Mouse (Mus musculus): Measurements from ENCODE around the gene Pspn.

The Pspn gene

GRCm38 (mm10) chr17:56999968-57000609 lies at the start of gene Pspn:
TSS of gene Pspn (minus strand) at chr17:57000018.
- no peak for DNase-seq (ENCODE audit: low spot score in 2 of 2)

GRCm38 (mm10) chr17:57048816-57049215 lies 49.0 kb upstream of the Pspn start:
- DNase-seq (ENCODE audit: low spot score in 2 of 2) = no peak

DNA sequence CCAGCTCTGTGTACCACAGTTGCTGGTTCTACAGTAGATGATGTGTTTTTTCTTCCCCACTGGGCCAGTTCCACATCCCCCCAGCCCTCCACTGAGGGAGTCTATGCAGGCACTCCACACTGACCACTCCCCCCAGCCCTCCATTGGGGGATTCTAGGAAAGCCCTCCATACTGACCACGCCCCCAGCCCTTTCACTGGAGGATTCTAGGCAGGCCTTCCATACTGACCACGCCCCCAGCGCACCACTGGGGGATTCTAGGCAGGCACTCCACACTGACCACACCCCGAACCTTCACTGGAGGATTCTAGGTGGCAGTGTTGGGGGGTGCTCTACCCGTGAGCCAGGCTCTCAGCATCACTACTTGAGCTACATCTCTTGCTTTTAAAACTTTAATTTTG lies 47.6 kb upstream of the Pspn start:
- no peak for DNase-seq (ENCODE audit: low spot score in 2 of 2)

DNA sequence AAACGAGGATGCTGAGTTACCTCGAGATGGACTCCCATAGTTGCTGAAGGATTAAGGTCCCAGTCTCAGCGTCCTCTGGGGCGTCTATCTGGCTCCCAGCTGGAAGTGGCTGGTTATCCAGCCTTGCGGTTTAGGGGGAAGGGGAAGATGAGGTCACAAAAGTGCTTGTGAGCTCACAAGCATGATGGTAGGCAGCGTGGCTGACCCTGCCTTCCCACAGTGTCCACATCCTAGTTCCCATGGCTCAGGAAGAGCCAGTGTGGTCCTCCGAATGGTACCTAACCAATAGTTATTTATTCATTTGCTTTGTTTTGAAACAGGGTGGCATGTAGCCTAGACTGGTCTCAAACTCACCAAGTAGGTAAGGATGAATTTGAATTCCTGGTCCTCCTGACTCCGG lies 41.7 kb upstream of the Pspn start, which contains the start of gene Slc25a41:
Gene Slc25a41 (minus strand): TSS at position 101 of the 400 bp plus-strand sequence.
- DNase-seq (ENCODE audit: low spot score in 2 of 2) = no peak

DNA sequence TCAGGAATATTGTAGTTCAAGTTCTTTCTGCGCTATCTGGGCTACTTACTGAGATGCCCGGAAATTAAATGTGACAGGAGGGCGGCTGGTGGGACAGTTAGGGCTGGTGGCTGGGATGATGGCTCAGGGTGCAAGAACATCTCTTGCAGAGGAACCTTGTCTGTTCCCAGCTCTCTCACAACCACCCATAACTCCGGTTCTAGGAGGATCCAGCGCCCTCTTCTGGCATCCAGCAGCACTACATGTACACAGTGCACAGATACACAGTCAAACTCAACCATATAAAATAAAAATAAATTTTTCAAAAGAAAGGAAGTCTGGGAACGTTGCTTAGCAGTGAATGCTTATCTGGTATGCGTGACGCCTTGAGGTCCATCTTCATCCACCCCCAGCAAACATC lies 39.2 kb upstream of the Pspn start:
- peak in 1 of 2 experiments; percentile 22 for DNase-seq (ENCODE audit: low spot score in 2 of 2)

GRCm38 (mm10) chr17:57032854-57033253 lies 33.0 kb upstream of the Pspn start:
- no peak for DNase-seq (ENCODE audit: low spot score in 2 of 2)

DNA sequence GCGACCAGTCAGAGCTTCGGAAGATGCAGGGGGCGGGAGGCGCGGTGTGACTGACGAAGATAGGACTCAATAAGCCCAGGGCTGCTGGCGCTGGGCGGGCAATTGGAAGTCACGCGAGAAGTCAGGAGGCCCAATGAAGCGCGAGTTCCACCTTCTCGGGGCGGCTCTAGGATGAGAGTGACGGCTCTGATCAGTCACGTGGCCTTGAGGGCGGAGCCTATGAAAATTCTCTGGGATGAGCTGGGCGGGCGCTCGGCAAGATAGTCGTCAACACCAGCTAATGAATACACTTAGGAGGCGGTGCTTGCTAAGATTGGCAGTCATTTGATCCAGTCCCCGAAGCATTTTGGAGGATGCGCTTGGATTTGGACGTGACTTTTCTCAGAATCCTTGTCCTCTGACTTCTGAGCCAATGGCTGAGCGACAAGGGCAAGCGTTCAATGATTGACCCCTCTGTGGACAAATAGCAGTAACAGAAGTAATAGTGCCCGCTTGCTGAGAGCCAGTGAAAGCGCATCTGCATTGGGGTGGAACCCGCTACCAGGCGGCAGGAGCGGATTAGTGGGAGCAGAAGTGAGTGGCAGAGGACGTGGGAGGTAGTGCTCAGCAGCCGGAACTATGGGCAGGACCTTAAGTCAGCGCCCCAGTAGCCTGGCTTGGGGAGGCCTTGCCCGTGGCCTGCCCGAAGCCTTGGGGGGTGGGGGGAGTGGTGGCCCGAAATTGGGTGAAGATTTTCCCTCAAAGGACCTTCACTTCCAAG lies 32.0 kb upstream of the Pspn start:
- DNase-seq (ENCODE audit: low spot score in 2 of 2) = peak; percentile 100

GRCm38 (mm10) chr17:57030931-57031660 lies 31.3 kb upstream of the Pspn start, which contains the start of gene Khsrp:
TSS of gene Khsrp (minus strand) at chr17:57031522.
- DNase-seq (ENCODE audit: low spot score in 2 of 2) = peak in 1 of 2 experiments; percentile 13

DNA sequence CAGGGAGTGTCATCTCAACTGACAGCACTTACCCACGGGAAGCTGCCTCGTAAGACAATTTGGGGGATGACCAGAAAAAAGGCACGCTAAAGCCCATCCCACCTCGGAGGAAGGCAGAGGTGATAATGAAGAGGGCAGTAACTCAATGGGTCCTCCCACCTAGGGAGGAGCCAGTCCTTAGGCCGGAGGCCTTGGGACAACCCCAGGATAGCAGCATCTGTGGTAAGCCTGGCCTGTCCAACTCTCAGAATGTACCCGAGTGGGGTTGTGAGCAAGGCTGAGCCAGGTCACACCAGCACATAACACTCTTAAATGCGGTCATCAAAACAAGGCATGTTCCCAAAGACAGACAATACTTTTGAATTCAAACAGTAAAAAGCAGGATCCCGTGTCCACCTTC lies 29.9 kb upstream of the Pspn start:
- no peak for DNase-seq (ENCODE audit: low spot score in 2 of 2)

- no peak for DNase-seq (ENCODE audit: low spot score in 2 of 2)
These were observed 27.7 kb upstream of the Pspn start for GRCm38 (mm10) chr17:57027471-57027870.

GRCm38 (mm10) chr17:57020960-57021359 lies 21.1 kb upstream of the Pspn start:
- DNase-seq (ENCODE audit: low spot score in 2 of 2) = no peak

DNA sequence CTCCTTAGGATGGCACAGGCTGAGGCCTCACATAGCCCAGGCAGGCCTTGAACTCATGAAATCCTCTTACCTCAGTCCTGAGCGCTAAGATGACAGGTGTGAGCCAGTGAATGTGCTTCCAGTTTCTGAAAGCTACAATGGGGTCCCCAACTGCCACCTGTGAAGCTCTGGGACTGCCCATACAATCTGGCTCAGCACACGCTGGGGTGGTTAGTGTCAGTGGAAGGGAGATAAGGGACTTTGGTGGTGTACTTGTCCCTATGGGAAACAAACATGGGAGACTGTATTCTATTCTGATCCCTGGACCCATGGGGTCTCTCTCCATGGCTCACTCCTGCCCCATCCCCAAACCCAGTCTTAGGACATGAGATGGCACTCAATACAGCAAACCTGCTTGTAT lies 19.9 kb upstream of the Pspn start:
- no peak for DNase-seq (ENCODE audit: low spot score in 2 of 2)

DNA sequence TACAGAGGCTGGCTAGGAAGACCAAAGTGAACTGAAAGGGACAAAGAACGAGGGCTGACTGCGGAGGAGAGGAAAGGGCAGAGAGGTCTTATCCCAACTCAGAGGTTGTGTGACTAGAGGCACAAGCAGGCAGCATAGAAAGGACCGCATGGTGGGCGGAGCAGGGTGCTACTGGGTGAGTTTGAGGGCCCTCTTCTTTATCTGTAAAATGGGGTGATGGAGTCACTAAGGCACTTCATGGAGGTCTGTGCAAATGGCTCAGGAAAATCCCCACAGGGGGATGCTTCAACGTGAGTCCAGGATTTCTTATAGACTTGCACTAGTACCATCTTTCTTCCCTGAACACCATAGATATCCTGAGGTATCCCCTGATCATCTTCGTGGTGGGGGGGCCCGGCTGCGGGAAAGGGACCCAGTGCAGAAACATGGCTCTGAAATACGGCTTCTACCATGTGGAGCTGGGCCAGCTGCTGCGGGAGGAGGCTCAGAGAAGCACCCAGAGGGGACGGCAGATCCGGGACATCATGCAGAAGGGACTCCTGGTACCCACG lies 12.5 kb upstream of the Pspn start:
- DNase-seq (ENCODE audit: low spot score in 2 of 2) = no peak

DNA sequence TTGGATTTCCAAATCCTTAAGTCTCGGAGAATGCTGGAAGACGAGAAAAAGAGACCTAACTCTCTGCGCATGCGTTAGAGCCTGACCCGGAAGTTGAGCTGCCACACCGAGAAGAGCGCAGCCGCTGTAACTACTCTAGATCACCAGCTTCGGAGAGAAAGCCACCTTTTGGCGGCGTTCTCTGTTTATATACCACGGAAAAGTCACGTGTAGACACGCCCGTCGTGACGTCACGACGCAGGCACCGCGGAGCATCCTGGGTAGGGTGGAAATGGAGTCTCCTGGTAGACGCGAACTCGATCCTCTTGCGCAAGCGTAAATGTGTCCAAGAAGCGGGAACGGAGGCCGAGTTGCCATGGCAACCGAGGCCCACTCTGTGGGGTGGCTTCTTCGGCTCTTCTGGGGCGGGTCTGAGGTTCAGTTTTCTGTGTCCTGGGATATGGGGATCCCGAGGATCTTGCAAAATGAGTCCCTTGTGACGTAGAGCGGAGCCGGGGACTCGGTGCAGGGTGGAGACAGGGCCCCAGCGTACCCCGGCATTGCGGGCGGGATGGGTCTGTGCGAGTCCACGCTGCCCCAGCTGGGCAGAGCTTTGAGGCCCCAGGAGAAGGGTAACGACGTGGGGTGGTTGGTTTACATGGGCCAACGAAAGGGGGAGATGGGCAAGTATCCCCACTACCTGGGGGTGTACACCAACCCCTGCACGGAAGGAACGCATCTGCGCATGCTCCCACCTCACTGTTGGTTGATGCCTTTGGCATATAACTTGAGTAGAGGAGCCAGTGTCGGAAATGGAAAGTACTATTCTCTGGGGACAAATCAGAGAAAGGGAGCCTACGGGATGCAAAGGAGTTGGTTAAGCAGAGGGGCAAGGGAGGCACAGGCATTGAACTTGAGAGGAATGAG lies 11.7 kb upstream of the Pspn start, which contains the start of the genes Gtf2f1 and Gm17949:
Gene Gtf2f1 (minus strand): TSS at position 53 of the 906 bp plus-strand sequence.
Gene Gm17949 (plus strand): TSS at position 234 of the 906 bp plus-strand sequence.
- peak; percentile 90 to 91 for DNase-seq (ENCODE audit: low spot score in 2 of 2)

GRCm38 (mm10) chr17:57010911-57011235 lies 11.1 kb upstream of the Pspn start:
- DNase-seq (ENCODE audit: low spot score in 2 of 2) = no peak

DNA sequence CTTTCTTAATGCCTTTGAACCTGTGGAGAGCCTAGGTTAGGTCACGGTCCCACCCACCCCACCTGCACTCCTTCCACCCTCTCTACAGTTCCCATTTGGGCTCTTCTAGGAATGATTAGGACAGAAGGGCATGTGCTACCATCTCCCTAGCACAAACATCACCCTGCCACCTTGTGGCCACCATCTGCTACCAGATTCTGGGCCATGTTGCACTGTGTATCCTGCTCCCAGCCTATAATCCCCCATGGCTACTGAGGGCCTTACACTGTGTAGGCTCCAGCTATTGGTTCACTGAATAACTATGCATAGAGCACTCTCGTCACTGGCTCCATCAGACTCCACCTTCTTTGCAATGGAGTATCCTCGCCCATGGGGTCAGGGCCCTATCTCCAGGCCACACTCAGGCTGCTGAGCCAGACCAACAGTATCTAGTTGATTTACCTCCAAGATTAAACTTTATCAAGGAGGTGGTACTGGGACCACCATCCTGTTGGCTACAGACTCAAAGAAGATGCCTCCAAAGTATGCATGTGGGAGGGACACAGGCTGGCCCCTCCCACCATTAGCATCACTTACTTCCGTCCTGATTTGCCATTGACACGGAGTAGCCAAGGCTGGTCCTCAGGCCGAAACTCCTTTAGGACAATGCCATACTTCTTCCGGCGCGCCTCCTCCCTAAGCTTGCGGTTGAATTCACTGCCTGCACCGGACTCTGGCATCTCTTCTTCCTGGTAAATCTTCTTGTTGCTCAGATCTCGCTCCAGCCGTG lies 7.5 kb upstream of the Pspn start:
- DNase-seq (ENCODE audit: low spot score in 2 of 2) = no peak

DNA sequence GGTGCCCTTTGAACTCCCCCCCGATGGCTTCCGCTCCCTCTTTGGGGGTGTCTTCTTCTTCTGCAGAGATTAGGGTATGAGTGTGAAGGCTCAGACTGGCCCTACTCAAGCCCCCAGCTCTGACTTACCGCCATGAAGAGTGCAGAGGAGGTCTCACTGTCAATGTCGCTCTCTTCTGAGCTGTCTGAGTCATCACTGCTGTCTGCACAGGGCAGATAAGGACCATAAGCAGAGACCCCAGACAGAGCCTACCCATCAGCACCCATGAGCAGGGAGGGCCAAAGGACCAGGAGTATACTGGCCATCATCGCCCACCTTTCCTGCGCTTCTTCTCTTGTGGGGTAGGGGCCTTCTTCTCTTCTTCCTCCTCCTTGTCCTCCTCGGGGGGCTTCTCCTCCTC lies 4.2 kb upstream of the Pspn start:
- no peak for DNase-seq (ENCODE audit: low spot score in 2 of 2)

DNA sequence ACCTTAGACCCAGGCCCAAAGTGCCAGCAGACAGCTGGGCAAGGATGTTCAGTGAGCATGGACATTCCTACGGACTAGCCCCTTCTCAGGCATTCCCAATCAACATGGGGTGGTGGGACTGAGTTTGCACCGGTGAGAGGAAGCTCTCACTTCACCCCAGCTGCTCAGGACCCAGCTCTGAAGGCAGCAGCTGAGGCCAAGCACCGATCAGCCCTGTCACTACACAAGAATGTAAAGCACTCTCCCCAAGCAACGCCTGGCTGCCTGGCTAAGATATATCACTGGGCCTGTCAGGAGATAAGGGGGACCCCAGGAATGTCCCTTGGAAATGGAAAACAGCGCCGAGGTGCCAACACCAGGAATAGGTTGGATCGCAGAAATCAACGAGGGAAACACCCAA lies 1.4 kb upstream of the Pspn start:
- DNase-seq (ENCODE audit: low spot score in 2 of 2) = no peak

DNA sequence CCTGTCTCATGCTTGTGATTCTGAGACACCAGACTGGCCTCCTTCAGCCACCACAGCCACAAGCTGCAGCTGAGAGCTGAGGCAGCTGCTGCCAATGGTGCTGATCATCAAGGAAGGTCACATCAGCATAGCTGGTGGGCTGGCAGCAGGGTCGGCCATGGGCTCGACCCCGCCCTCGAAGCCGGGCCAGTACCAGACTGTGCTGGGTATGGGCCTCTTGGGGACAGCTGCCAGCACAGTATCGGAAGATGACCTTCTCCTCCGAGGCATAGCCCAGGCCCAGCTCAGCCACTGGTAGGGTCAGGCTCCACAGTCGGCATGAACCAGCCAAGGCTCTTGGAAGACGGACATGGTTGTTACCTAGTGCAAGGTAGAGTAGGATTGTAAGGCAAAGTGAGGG lies 404 bp downstream of the Pspn start:
- DNase-seq (ENCODE audit: low spot score in 2 of 2) = no peak

- peak; percentile 97 to 98 for DNase-seq (ENCODE audit: low spot score in 2 of 2)
These were observed 2.7 kb downstream of the Pspn start, which contains the start of gene Alkbh7 for GRCm38 (mm10) chr17:56997029-56997667. TSS of gene Alkbh7 (plus strand) at chr17:56997339.

All from natural killer cell, adult 2 months (primary cell).